Mouse (Mus musculus) liver, embryonic 15.5 days (tissue): ENCODE results near the gene Zfp628. TPM values are rescaled to one million over a fixed set of nuclear protein-coding genes. Genes with fewer than 3 reads are reported as not detected.

Experiments
- ATAC-seq: fragments of 200-750 bp; cut with Nextera tagmentation; 2 replicates; pipeline ENCODE4 v1.8.0; 2017; ENCODE audit warnings: moderate number of reproducible peaks, mild to moderate bottlenecking, moderate library complexity; ENCODE audit not compliant: insufficient read depth
- H3K27ac ChIP-seq: fragments of 300-500 bp; sonication (generic); replicated peaks from 2 replicates; pipeline ENCODE4 v1.5.1; 2015; ENCODE audit warnings: mild to moderate bottlenecking, inconsistent platforms
- H3K27me3 ChIP-seq: fragments of 300-500 bp; sonication (generic); 2 replicates; pipeline ENCODE4 v1.6.1; 2015; ENCODE audit warnings: mild to moderate bottlenecking, inconsistent platforms
- H3K36me3 ChIP-seq: fragments of 300-500 bp; sonication (generic); replicated peaks from 2 replicates; pipeline ENCODE4 v1.6.1; 2015; ENCODE audit warnings: moderate library complexity, mild to moderate bottlenecking, inconsistent platforms
- H3K4me1 ChIP-seq: fragments of 300-500 bp; sonication (generic); replicated peaks from 2 replicates; pipeline ENCODE4 v1.6.1; 2015; ENCODE audit warnings: inconsistent platforms
- H3K4me2 ChIP-seq: fragments of 300-500 bp; sonication (generic); 2 replicates; pipeline ENCODE4 v1.6.1; 2015; ENCODE audit warnings: moderate library complexity, mild to moderate bottlenecking, inconsistent platforms
- H3K4me3 ChIP-seq: fragments of 300-500 bp; sonication (generic); replicated peaks from 2 replicates; pipeline ENCODE4 v1.5.1; 2015; ENCODE audit warnings: mild to moderate bottlenecking, inconsistent platforms
- H3K9ac ChIP-seq: fragments of 300-500 bp; sonication (generic); 2 replicates; pipeline ENCODE4 v1.6.1; 2015; ENCODE audit warnings: moderate library complexity, mild to moderate bottlenecking, inconsistent platforms
- H3K9me3 ChIP-seq: fragments of 300-500 bp; sonication (generic); replicated peaks from 2 replicates; pipeline ENCODE4 v1.6.1; 2016; ENCODE audit warnings: inconsistent platforms
- WGBS: fragments of 180-500 bp; shearing (Covaris S2); methylation state at CpG from one replicate; pipeline ENCODE4 v1.1.7; 2015; ENCODE audit warnings: mixed read lengths; ENCODE audit not compliant: insufficient replicate concordance; 5-methylcytosine and 5-hydroxymethylcytosine counted together
- polyA plus RNA-seq: library from polyadenylated mRNA; unstranded; fragments of >200 nt; fragmentation: Nextera tagmentation; extraction: Ambion mirVana; gene quantifications from 2 replicates; pipeline ENCODE4 v1.2.1, GENCODE M21; 2015

Gene Zfp628
- polyA plus RNA-seq, 1 experiment from 2014 or later: 1.7 TPM

GRCm38 (mm10) chr7:4942673-4943072 is 27.7 kb downstream of the Zfp628 start:
- 27% methylated on average over 5 of the region's 5 CpGs for WGBS
- H3K9me3 ChIP-seq: no peaks in the 10 kb centered on the region
- H3K27me3 ChIP-seq: peaks cover 4% of the 10 kb centered on the region; the same call in 1 of the 2 replicates
- no peak overlapping the region for H3K27ac ChIP-seq
- no peaks in the 10 kb centered on the region for H3K36me3 ChIP-seq
- H3K4me1 ChIP-seq: peaks cover 4% of the 10 kb centered on the region; the same call in 1 of the 2 replicates
- ATAC-seq: no peak
- H3K9ac ChIP-seq: no peak overlapping the region
- no peak overlapping the region for H3K4me2 ChIP-seq
- no peak overlapping the region for H3K4me3 ChIP-seq

- WGBS: 9% methylated on average over 15 of the region's 15 CpGs
- Histone ChIP-seq H3K9ac (no peak overlapping the region), H3K4me1 (peaks cover 4% of the 10 kb centered on the region; the same call in 1 of the 2 replicates), H3K4me2 (peak overlapping the region; percentile 59), H3K9me3 (no peaks in the 10 kb centered on the region), H3K27me3 (peaks cover 4% of the 10 kb centered on the region; the same call in 1 of the 2 replicates), H3K4me3 (peak overlapping the region; percentile 32), H3K36me3 (no peaks in the 10 kb centered on the region), H3K27ac (no peak overlapping the region)
- peak; percentile 72 for ATAC-seq
Observed at GRCm38 (mm10) chr7:4943223-4943815, 28.3 kb downstream of the Zfp628 start.

GRCm38 (mm10) chr7:4947855-4948254 is 32.8 kb downstream of the Zfp628 start:
- Histone ChIP-seq H3K36me3 (no peaks in the 10 kb centered on the region), H3K9me3 (no peaks in the 10 kb centered on the region), H3K27ac (no peak overlapping the region), H3K4me3 (no peak overlapping the region), H3K9ac (no peak overlapping the region), H3K27me3 (no peaks in the 10 kb centered on the region), H3K4me1 (peaks cover 9% of the 10 kb centered on the region), H3K4me2 (no peak overlapping the region)
- 33% methylated on average over 2 of the region's 2 CpGs for WGBS
- no peak for ATAC-seq

GRCm38 (mm10) chr7:4948386-4948785 is 33.4 kb downstream of the Zfp628 start:
- H3K36me3 ChIP-seq: no peaks in the 10 kb centered on the region
- no peaks in the 10 kb centered on the region for H3K9me3 ChIP-seq
- H3K4me2 ChIP-seq: no peak overlapping the region
- H3K27ac ChIP-seq: no peak overlapping the region
- H3K9ac ChIP-seq: no peak overlapping the region
- no peak for ATAC-seq
- peaks cover 7% of the 10 kb centered on the region for H3K4me1 ChIP-seq
- 35% methylated on average over 6 of the region's 6 CpGs for WGBS
- no peaks in the 10 kb centered on the region for H3K27me3 ChIP-seq
- no peak overlapping the region for H3K4me3 ChIP-seq

- Histone ChIP-seq H3K36me3 (no peaks in the 10 kb centered on the region), H3K27me3 (no peaks in the 10 kb centered on the region), H3K9ac (no peak overlapping the region), H3K4me1 (peaks cover 5% of the 10 kb centered on the region; the same call in 1 of the 2 replicates), H3K9me3 (no peaks in the 10 kb centered on the region), H3K4me3 (no peak overlapping the region), H3K4me2 (no peak overlapping the region), H3K27ac (no peak overlapping the region)
- ATAC-seq: no peak
- WGBS: 69% methylated on average over 19 of the region's 19 CpGs
Observed at GRCm38 (mm10) chr7:4950561-4951342, 35.7 kb downstream of the Zfp628 start.

GRCm38 (mm10) chr7:4953815-4954445 is 38.9 kb downstream of the Zfp628 start:
- H3K4me3 ChIP-seq: no peak overlapping the region
- no peaks in the 10 kb centered on the region for H3K27me3 ChIP-seq
- H3K36me3 ChIP-seq: no peaks in the 10 kb centered on the region
- 30% methylated on average over 10 of the region's 10 CpGs for WGBS
- H3K4me1 ChIP-seq: no peaks in the 10 kb centered on the region
- no peak for ATAC-seq
- no peaks in the 10 kb centered on the region for H3K9me3 ChIP-seq
- no peak overlapping the region for H3K27ac ChIP-seq
- H3K4me2 ChIP-seq: no peak overlapping the region
- H3K9ac ChIP-seq: no peak overlapping the region

GRCm38 (mm10) chr7:4957361-4957760 is 42.3 kb downstream of the Zfp628 start:
- WGBS: 72% methylated on average over 10 of the region's 10 CpGs
- no peaks in the 10 kb centered on the region for H3K36me3 ChIP-seq
- H3K4me3 ChIP-seq: no peak overlapping the region
- H3K4me1 ChIP-seq: no peaks in the 10 kb centered on the region
- H3K4me2 ChIP-seq: no peak overlapping the region
- no peaks in the 10 kb centered on the region for H3K27me3 ChIP-seq
- H3K9me3 ChIP-seq: no peaks in the 10 kb centered on the region
- ATAC-seq: no peak
- no peak overlapping the region for H3K9ac ChIP-seq
- no peak overlapping the region for H3K27ac ChIP-seq

GRCm38 (mm10) chr7:4963527-4963926 is 48.5 kb downstream of the Zfp628 start:
- ATAC-seq: no peak
- WGBS: 45% methylated on average over 5 of the region's 5 CpGs

GRCm38 (mm10) chr7:4964272-4964671 is 49.3 kb downstream of the Zfp628 start, which contains the start of gene Sbk2:
TSS of gene Sbk2 (minus strand) at chr7:4964406.
- Histone ChIP-seq H3K4me1 (0 out of 2 replicates have a peak, but pooled peaks cover 2% of the 10 kb centered on the region), H3K9me3 (no peaks in the 10 kb centered on the region), H3K4me2 (peak within 1 kb of the TSS; percentile 20; the same call in 1 of the 2 replicates), H3K27me3 (no peaks in the 10 kb centered on the region), H3K27ac (no peak within 1 kb of the TSS), H3K36me3 (no peaks in the 10 kb centered on the region), H3K4me3 (no peak within 1 kb of the TSS), H3K9ac (no peak within 1 kb of the TSS)
- WGBS: 2% methylated on average over 10 of the region's 10 CpGs
- ATAC-seq: peak; percentile 52

More at GRCm38 (mm10) chr7:4963527-4963926, 48.5 kb downstream of the Zfp628 start:
- no peaks in the 10 kb centered on the region for H3K9me3 ChIP-seq
- no peak overlapping the region for H3K4me3 ChIP-seq
- no peak overlapping the region for H3K9ac ChIP-seq
- 0 out of 2 replicates have a peak, but pooled peaks cover 2% of the 10 kb centered on the region for H3K4me1 ChIP-seq
- H3K27me3 ChIP-seq: no peaks in the 10 kb centered on the region
- H3K27ac ChIP-seq: no peak overlapping the region
- H3K36me3 ChIP-seq: no peaks in the 10 kb centered on the region
- no peak overlapping the region for H3K4me2 ChIP-seq

- H3K9me3 ChIP-seq: no peaks in the 10 kb centered on the region
- no peaks in the 10 kb centered on the region for H3K27me3 ChIP-seq
- ATAC-seq: no peak
- H3K9ac ChIP-seq: no peak overlapping the region
- WGBS: 60% methylated on average over 5 of the region's 5 CpGs
- no peaks in the 10 kb centered on the region for H3K36me3 ChIP-seq
- H3K4me3 ChIP-seq: no peak overlapping the region
- H3K4me2 ChIP-seq: no peak overlapping the region
- 0 out of 2 replicates have a peak, but pooled peaks cover 2% of the 10 kb centered on the region for H3K4me1 ChIP-seq
- no peak overlapping the region for H3K27ac ChIP-seq
Observed at GRCm38 (mm10) chr7:4964988-4965387, 50.0 kb downstream of the Zfp628 start.

- no peak within 1 kb of the TSS for H3K9ac ChIP-seq
- no peak within 1 kb of the TSS for H3K4me3 ChIP-seq
- no peak within 1 kb of the TSS for H3K4me2 ChIP-seq
- no peaks in the 10 kb centered on the region for H3K4me1 ChIP-seq
- no peaks in the 10 kb centered on the region for H3K36me3 ChIP-seq
- no peaks in the 10 kb centered on the region for H3K27me3 ChIP-seq
- H3K9me3 ChIP-seq: no peaks in the 10 kb centered on the region
- no peak within 1 kb of the TSS for H3K27ac ChIP-seq
- WGBS: 23% methylated on average over 6 of the region's 6 CpGs
- ATAC-seq: no peak
Observed at GRCm38 (mm10) chr7:4971068-4971467, 56.1 kb downstream of the Zfp628 start, which contains the start of gene Sbk3. TSS of gene Sbk3 (minus strand) at chr7:4971168.
